Mouse (Mus musculus) bone marrow macrophage, adult 2 months (primary cell): ENCODE measurements at regions not wholly inside any gene's neighbourhood (a gene's known extent, or its start where the extent isn't known, plus 50 kb on each side); places are given as distances from the start of the nearest gene placed in this dataset.

ENCODE experiments used
- CTCF ChIP-seq: IDR thresholded peaks from 2 replicates; pipeline ENCODE4 v1.5.1; 2012; ENCODE audit warnings: low read depth, mild to moderate bottlenecking, low read length, moderate library complexity
- POLR2A ChIP-seq: IDR thresholded peaks from 2 replicates; pipeline ENCODE4 v1.6.1; 2012; ENCODE audit warnings: mild to moderate bottlenecking, low read depth, low read length, borderline replicate concordance

GRCm38 (mm10) chr4:48791096-48791495 lies 127.8 kb downstream of the Cavin4 start:
- TF ChIP-seq POLR2A = no peak
- no peak for TF ChIP-seq CTCF
